In genomic region chr16:35319335-35319734, GRCm38 (mm10) we compare ENCODE assay signal across 8 mouse cellular contexts. TPM values are rescaled to one million over a fixed set of nuclear protein-coding genes. Genes with fewer than 3 reads are reported as not detected.
DNase-seq lines count a peak whose midpoint lies in the region; ATAC-seq and TF ChIP-seq lines count a peak whose summit lies in the region.

No protein-coding gene starts in this region.

- H3K9me3 ChIP-seq in intestine, embryonic 15.5 days: no peaks in the 10 kb centered on the region
- no peaks in the 10 kb centered on the region for H3K9me3 ChIP-seq in intestine, embryonic 16.5 days (ENCODE audit: control insufficient read depth, low read length)
- no peaks in the 10 kb centered on the region for H3K9me3 ChIP-seq in E14TG2a.4 (ENCODE audit: low read length)
- no peaks in the 10 kb centered on the region for H3K9me3 ChIP-seq in hindbrain, embryonic 16.5 days (ENCODE audit: control insufficient read depth, low read length)

- no peak overlapping the region for H3K4me2 ChIP-seq in intestine, embryonic 15.5 days (replicated peaks)
- H3K4me2 ChIP-seq in intestine, embryonic 16.5 days (ENCODE audit: low read depth, low read length): no peak overlapping the region
- no peak overlapping the region for H3K4me2 ChIP-seq in hindbrain, embryonic 16.5 days (ENCODE audit: low read length)

- no peak overlapping the region for H3K27ac ChIP-seq in intestine, embryonic 15.5 days
- H3K27ac ChIP-seq in intestine, embryonic 16.5 days (ENCODE audit: low read length): no peak overlapping the region
- no peak overlapping the region for H3K27ac ChIP-seq in hindbrain, embryonic 16.5 days (ENCODE audit: low read depth, low read length)

- TF ChIP-seq CTCF in E14TG2a.4 (conservative IDR thresholded peaks at IDR 0.05; ENCODE audit: low read length): peak; percentile 32
- TF ChIP-seq CTCF in brain, embryonic 14.5 days (IDR thresholded peaks at IDR 0.05; ENCODE audit: borderline replicate concordance, extremely low read depth, insufficient read depth, insufficient read length): peak; percentile 29; the same call in 1 of the 2 replicates

- peak; percentile 85 for DNase-seq in brain, embryonic 14.5 days (ENCODE audit: low read depth)
- DNase-seq in telencephalon, adult 2 months (ENCODE audit: low read depth, low spot score): peak; percentile 47
- DNase-seq in right cerebral cortex, postnatal 4 days: no peak
- DNase-seq in thymus, postnatal 36 days: no peak

- TF ChIP-seq POLR2A in brain, embryonic 14.5 days (IDR thresholded peaks at IDR 0.05; ENCODE audit: borderline replicate concordance, extremely low read depth, insufficient read depth, insufficient read length, poor library complexity, severe bottlenecking): no peak

- 33% methylated on average over 4 of the region's 4 CpGs for WGBS in intestine, embryonic 15.5 days
- 28% methylated on average over 4 of the region's 4 CpGs for WGBS in intestine, embryonic 16.5 days
- 23% methylated on average over 4 of the region's 4 CpGs for WGBS in hindbrain, embryonic 16.5 days

- peak; percentile 61; the same call in 1 of the 2 replicates for ATAC-seq in intestine, embryonic 15.5 days
- ATAC-seq in intestine, embryonic 16.5 days: no peak
- ATAC-seq in hindbrain, embryonic 16.5 days: peak; percentile 83

- no peak overlapping the region for H3K9ac ChIP-seq in intestine, embryonic 15.5 days
- H3K9ac ChIP-seq in intestine, embryonic 16.5 days (ENCODE audit: low read depth, low read length): no peak overlapping the region
- no peak overlapping the region for H3K9ac ChIP-seq in hindbrain, embryonic 16.5 days (ENCODE audit: low read depth, low read length)

- no peak overlapping the region for H3K4me3 ChIP-seq in intestine, embryonic 15.5 days (replicated peaks)
- H3K4me3 ChIP-seq in intestine, embryonic 16.5 days (ENCODE audit: low read length): no peak overlapping the region
- no peak overlapping the region for H3K4me3 ChIP-seq in E14TG2a.4 (replicated peaks; ENCODE audit: low read length)
- no peak overlapping the region for H3K4me3 ChIP-seq in hindbrain, embryonic 16.5 days (ENCODE audit: low read length)

- no peaks in the 10 kb centered on the region for H3K36me3 ChIP-seq in intestine, embryonic 15.5 days
- 0 out of 2 replicates have a peak, but pooled peaks cover 3% of the 10 kb centered on the region for H3K36me3 ChIP-seq in intestine, embryonic 16.5 days (ENCODE audit: control insufficient read depth, insufficient read depth, low read length)
- H3K36me3 ChIP-seq in E14TG2a.4 (ENCODE audit: insufficient read depth, low read length): no peaks in the 10 kb centered on the region
- H3K36me3 ChIP-seq in hindbrain, embryonic 16.5 days (ENCODE audit: control insufficient read depth, insufficient read depth, low read length): no peaks in the 10 kb centered on the region

- H3K4me1 ChIP-seq in intestine, embryonic 15.5 days (replicated peaks): 0 out of 2 replicates have a peak, but pooled peaks cover 2% of the 10 kb centered on the region
- H3K4me1 ChIP-seq in intestine, embryonic 16.5 days (ENCODE audit: control insufficient read depth, insufficient read depth, low read length): 0 out of 2 replicates have a peak, but pooled peaks cover 2% of the 10 kb centered on the region
- H3K4me1 ChIP-seq in E14TG2a.4 (replicated peaks; ENCODE audit: low read depth, low read length): 0 out of 2 replicates have a peak, but pooled peaks cover 2% of the 10 kb centered on the region
- peaks cover 2% of the 10 kb centered on the region; the same call in 1 of the 2 replicates for H3K4me1 ChIP-seq in hindbrain, embryonic 16.5 days (ENCODE audit: control insufficient read depth, insufficient read depth, low read depth, low read length)

- H3K27me3 ChIP-seq in intestine, embryonic 15.5 days (replicated peaks): no peaks in the 10 kb centered on the region
- H3K27me3 ChIP-seq in intestine, embryonic 16.5 days (replicated peaks; ENCODE audit: control insufficient read depth, insufficient read depth, low read length): no peaks in the 10 kb centered on the region
- H3K27me3 ChIP-seq in E14TG2a.4 (ENCODE audit: insufficient read depth, low read length): no peaks in the 10 kb centered on the region
- no peaks in the 10 kb centered on the region for H3K27me3 ChIP-seq in hindbrain, embryonic 16.5 days (replicated peaks; ENCODE audit: control insufficient read depth, insufficient read depth, low read length)

RNA-seq across cellular contexts. Expression of gene Sec22a, which starts 44.4 kb away (rescaled TPM):
- polyA plus RNA-seq in intestine, embryonic 15.5 days (2015; fragmentation: Nextera tagmentation; extraction: Ambion mirVana): 53.3 and 54.3 TPM in 2 replicates
- 51.0 and 52.2 TPM in 2 replicates for polyA plus RNA-seq in intestine, embryonic 16.5 days (2015; fragmentation: Nextera tagmentation; extraction: Ambion mirVana)
- polyA plus RNA-seq in brain, embryonic 14.5 days (2012; rRNA removed): 17.0 and 22.6 TPM in 2 replicates
- 37.3 and 38.3 TPM in 2 replicates for polyA plus RNA-seq in hindbrain, embryonic 16.5 days (2015; fragmentation: Nextera tagmentation; extraction: Ambion mirVana)

Comparison
In these comparisons a context has a peak if more than half of its experiments do, and no peak if none do; other contexts are left out.
1. DNase-seq: peak in brain, embryonic 14.5 days (single experiment) and telencephalon, adult 2 months (single experiment); none in right cerebral cortex, postnatal 4 days (single experiment) and thymus, postnatal 36 days (0 of 2).